Comparison of ENCODE assay signal across 30 mouse cellular contexts in genomic region chr17:28546925-28547324, GRCm38 (mm10). TPM values are rescaled to one million over a fixed set of nuclear protein-coding genes. Genes with fewer than 3 reads are reported as not detected.
DNase-seq lines count a peak whose midpoint lies in the region; ATAC-seq and TF ChIP-seq lines count a peak whose summit lies in the region.
"Had no signal": no experiment of that assay in that cellular context is flagged by ENCODE, and none has a peak within 500 bp of the region (broad histone marks: within the 10 kb centered on the region; RNA-seq: fewer than 3 reads in every experiment).

No protein-coding gene starts in this region.

- no peaks in the 10 kb centered on the region for H3K79me2 ChIP-seq in heart, adult 2 months (replicated peaks; ENCODE audit: control insufficient read depth, insufficient read depth, low read length)

- peak; percentile 64 for TF ChIP-seq CTCF in heart, adult 2 months (IDR thresholded peaks at IDR 0.05)
- TF ChIP-seq CTCF in stomach, postnatal 0 days (IDR thresholded peaks at IDR 0.05; ENCODE audit: low read depth), result peak; percentile 10; the same call in 1 of the 2 replicates

- intact Hi-C loops in heart, adult 2 months (cut with DNase I), result loop anchor here (5.0 kb wide), 1 partner anchor 100 kb away; no protein-coding TSS in a partner anchor

- no peak overlapping the region for H3K4me3 ChIP-seq in heart, adult 2 months
- H3K4me3 ChIP-seq in stomach, postnatal 0 days (ENCODE audit: low read depth, low read length), result no peak overlapping the region
- H3K4me3 ChIP-seq: forebrain, embryonic 10.5 days; heart, embryonic 15.5 days; lung, embryonic 15.5 days; midbrain, embryonic 13.5 days had no signal

- no peaks in the 10 kb centered on the region for H3K4me1 ChIP-seq in heart, adult 2 months (ENCODE audit: control insufficient read depth, insufficient read depth, low read length)
- no peaks in the 10 kb centered on the region for H3K4me1 ChIP-seq in stomach, postnatal 0 days (replicated peaks; ENCODE audit: control insufficient read depth, insufficient read depth)
- H3K4me1 ChIP-seq: heart, embryonic 15.5 days; lung, embryonic 15.5 days; midbrain, embryonic 13.5 days had no signal

- peak in 1 of 2 experiments; percentile 10 for DNase-seq in heart, adult 2 months
- DNase-seq in heart, adult 11 months, result no peak
- peak; percentile 26 to 42 for DNase-seq in kidney, postnatal 4 days
- DNase-seq in kidney, adult 11 months, result no peak
- peak; percentile 42 for DNase-seq in thymus, postnatal 14 days
- no peak for DNase-seq in thymus, adult 18-20 months
- no peak for DNase-seq in stomach, postnatal 0 days (ENCODE audit: low spot score)
- DNase-seq: cerebellum, adult 18-20 months; cerebellum, postnatal 14 days; gastrocnemius, postnatal 14 days had no signal

- H3K27me3 ChIP-seq in heart, adult 2 months (ENCODE audit: control insufficient read depth, insufficient read depth, low read length), result no peaks in the 10 kb centered on the region
- H3K27me3 ChIP-seq in stomach, postnatal 0 days (ENCODE audit: control insufficient read depth, insufficient read depth, low read length), result no peaks in the 10 kb centered on the region
- H3K27me3 ChIP-seq: lung, embryonic 15.5 days had no signal

- no peaks in the 10 kb centered on the region for H3K36me3 ChIP-seq in heart, adult 2 months (ENCODE audit: control insufficient read depth, insufficient read depth, low read length)
- H3K36me3 ChIP-seq in stomach, postnatal 0 days (ENCODE audit: control insufficient read depth, insufficient read depth, low read length), result no peaks in the 10 kb centered on the region
- H3K36me3 ChIP-seq: forebrain, embryonic 10.5 days; heart, embryonic 15.5 days; lung, embryonic 15.5 days; midbrain, embryonic 13.5 days had no signal

- TF ChIP-seq EP300 in heart, adult 2 months (IDR thresholded peaks at IDR 0.05; ENCODE audit: insufficient read depth, low read depth, low read length), result no peak
- TF ChIP-seq EP300 in stomach, postnatal 0 days (optimal IDR thresholded peaks at IDR 0.05), result no peak

- no peak overlapping the region for H3K4me2 ChIP-seq in stomach, postnatal 0 days (replicated peaks; ENCODE audit: low read depth)
- H3K4me2 ChIP-seq: heart, embryonic 15.5 days; hindbrain, embryonic 14.5 days; lung, embryonic 15.5 days; midbrain, embryonic 13.5 days had no signal

- no peaks in the 10 kb centered on the region for H3K9me3 ChIP-seq in stomach, postnatal 0 days (ENCODE audit: control insufficient read depth, low read length)
- H3K9me3 ChIP-seq: heart, embryonic 15.5 days; lung, embryonic 15.5 days had no signal

- no peak overlapping the region for H3K9ac ChIP-seq in heart, adult 2 months (ENCODE audit: low read depth, low read length)
- no peak overlapping the region for H3K9ac ChIP-seq in stomach, postnatal 0 days (ENCODE audit: low read length)
- H3K9ac ChIP-seq: heart, embryonic 15.5 days; hindbrain, embryonic 14.5 days; liver, embryonic 14.5 days; lung, embryonic 15.5 days; midbrain, embryonic 13.5 days had no signal

- no peak overlapping the region for H3K27ac ChIP-seq in heart, adult 2 months
- H3K27ac ChIP-seq in stomach, postnatal 0 days (replicated peaks), result no peak overlapping the region
- H3K27ac ChIP-seq: forebrain, embryonic 10.5 days; heart, embryonic 15.5 days; hindbrain, embryonic 14.5 days; kidney, postnatal 0 days; liver, embryonic 14.5 days; lung, embryonic 15.5 days; midbrain, embryonic 13.5 days had no signal

- TF ChIP-seq POLR2A in heart, adult 2 months (IDR thresholded peaks at IDR 0.05; ENCODE audit: insufficient read depth, low read depth, low read length), result no peak

- no peak for ATAC-seq in stomach, postnatal 0 days (ENCODE audit: low FRiP score, low TSS enrichment)
- ATAC-seq: forebrain, embryonic 16.5 days; inflammation-experienced regulatory T-cells, adult 6 months; midbrain, embryonic 13.5 days had no signal

- WGBS in heart, adult 2 months, result 59% methylated on average over 1 of the region's 1 CpGs
- 87% methylated on average over 1 of the region's 1 CpGs for WGBS in stomach, postnatal 0 days

RNA-seq across cellular contexts. Expression of gene Clpsl2, which starts 2.3 kb away (rescaled TPM):
- not detected for total RNA-seq in heart, adult 2 months (2021)
- not detected in 2 replicates for polyA plus RNA-seq in heart, adult 2 months (2012; rRNA removed)
- not detected in 2 replicates for polyA plus RNA-seq in stomach, postnatal 0 days (2015; fragmentation: Nextera tagmentation; extraction: Ambion mirVana)
- total RNA-seq: gastrocnemius, postnatal 14 days; heart, adult 8-10 months; heart, postnatal 36 days; layer of hippocampus, adult 8-10 months; left cerebral cortex, postnatal 36 days; megakaryocyte, adult 5-6 weeks; monocyte, adult 5-6 weeks; neutrophil, adult 5-6 weeks had no signal
- polyA plus RNA-seq: C2C12; embryonic facial prominence, embryonic 11.5 days; forebrain, embryonic 10.5 days; forebrain, embryonic 16.5 days; heart, embryonic 15.5 days; hindbrain, embryonic 14.5 days; inflammation-experienced regulatory T-cells, adult 6 months; kidney, postnatal 0 days; limb, embryonic 14.5 days; liver, embryonic 14.5 days; lung, embryonic 15.5 days; midbrain, embryonic 13.5 days; small intestine, adult 2 months had no signal

RNA-seq across cellular contexts. Expression of gene Clps, which starts 13.6 kb away (rescaled TPM):
- not detected for total RNA-seq in heart, adult 2 months (2021)
- 0.90 and 2.0 TPM in 2 replicates for polyA plus RNA-seq in heart, adult 2 months (2012; rRNA removed)
- polyA plus RNA-seq in stomach, postnatal 0 days (2015; fragmentation: Nextera tagmentation; extraction: Ambion mirVana), result 1,789 and 1,944 TPM in 2 replicates
- total RNA-seq: gastrocnemius, postnatal 14 days; heart, adult 8-10 months; heart, postnatal 36 days; layer of hippocampus, adult 8-10 months; left cerebral cortex, postnatal 36 days; megakaryocyte, adult 5-6 weeks; monocyte, adult 5-6 weeks; neutrophil, adult 5-6 weeks had no signal
- polyA plus RNA-seq: C2C12; embryonic facial prominence, embryonic 11.5 days; forebrain, embryonic 10.5 days; forebrain, embryonic 16.5 days; hindbrain, embryonic 14.5 days; inflammation-experienced regulatory T-cells, adult 6 months; kidney, postnatal 0 days had no signal

RNA-seq across cellular contexts. Expression of gene Armc12, which starts 16.3 kb away (rescaled TPM):
- not detected for total RNA-seq in heart, adult 2 months (2021)
- 0.33 and 0.47 TPM in 2 replicates for polyA plus RNA-seq in heart, adult 2 months (2012; rRNA removed)
- polyA plus RNA-seq in stomach, postnatal 0 days (2015; fragmentation: Nextera tagmentation; extraction: Ambion mirVana), result not detected in 2 replicates
- total RNA-seq: gastrocnemius, postnatal 14 days; heart, adult 8-10 months; heart, postnatal 36 days; layer of hippocampus, adult 8-10 months; left cerebral cortex, postnatal 36 days; megakaryocyte, adult 5-6 weeks; neutrophil, adult 5-6 weeks had no signal
- polyA plus RNA-seq: C2C12; embryonic facial prominence, embryonic 11.5 days; forebrain, embryonic 10.5 days; forebrain, embryonic 16.5 days; heart, embryonic 15.5 days; hindbrain, embryonic 14.5 days; kidney, postnatal 0 days; lung, embryonic 15.5 days; midbrain, embryonic 13.5 days; small intestine, adult 2 months had no signal

RNA-seq across cellular contexts. Expression of gene Lhfpl5, which starts 28.5 kb away (rescaled TPM):
- not detected for total RNA-seq in heart, adult 2 months (2021)
- 0.18 and 0.20 TPM in 2 replicates for polyA plus RNA-seq in heart, adult 2 months (2012; rRNA removed)
- polyA plus RNA-seq in stomach, postnatal 0 days (2015; fragmentation: Nextera tagmentation; extraction: Ambion mirVana), result 0.98 and 1.2 TPM in 2 replicates
- total RNA-seq: gastrocnemius, postnatal 14 days; heart, adult 8-10 months; heart, postnatal 36 days; megakaryocyte, adult 5-6 weeks; monocyte, adult 5-6 weeks; neutrophil, adult 5-6 weeks had no signal
- polyA plus RNA-seq: kidney, postnatal 0 days; liver, embryonic 14.5 days had no signal

RNA-seq across cellular contexts. Expression of gene Fkbp5, which starts 29.6 kb away (rescaled TPM):
- 10 to 100 TPM; 63.3 to 70.2 TPM for total RNA-seq in heart, adult 2 months (2021)
- 7.8 and 8.5 TPM in 2 replicates for polyA plus RNA-seq in heart, adult 2 months (2012; rRNA removed)
- polyA plus RNA-seq in stomach, postnatal 0 days (2015; fragmentation: Nextera tagmentation; extraction: Ambion mirVana), result 9.2 and 11.8 TPM in 2 replicates

Comparison
In these comparisons a context has a peak if more than half of its experiments do, and no peak if none do; other contexts are left out.
1. DNase-seq: peak in kidney, postnatal 4 days (2 of 2) and thymus, postnatal 14 days (single experiment); none in heart, adult 11 months (single experiment), kidney, adult 11 months (single experiment), thymus, adult 18-20 months (0 of 2) and stomach, postnatal 0 days (single experiment).
2. RNA of gene Clps, which starts 13.6 kb away (polyA plus RNA-seq): 1,789 to 1,944 TPM in stomach, postnatal 0 days; 0.90 to 2.0 TPM in heart, adult 2 months; every median in the first group is over 100 times any median in the second.